Mouse (Mus musculus) B cell, adult 2 months (primary cell): Measurements from ENCODE around the gene Lyve1.

Experiments
- DNase-seq, 2 experiments: peaks; one replicate each; pipeline ENCODE4 v3.0.0; 2022

The Lyve1 gene

GRCm38 (mm10) chr7:110851541-110852203 is 11.4 kb downstream of the Lyve1 start:
- DNase-seq: no peak

GRCm38 (mm10) chr7:110848371-110848770 is 14.7 kb downstream of the Lyve1 start:
- no peak for DNase-seq

- no peak for DNase-seq
These were observed 15.7 kb downstream of the Lyve1 start for GRCm38 (mm10) chr7:110847321-110847720.

GRCm38 (mm10) chr7:110843916-110844874 is 18.8 kb downstream of the Lyve1 start, which contains the start of gene Rnf141:
Gene Rnf141, minus strand, starts transcription at chr7:110844457.
- peak; percentile 97 for DNase-seq

- DNase-seq: peak; percentile 55 to 60
These were observed 22.7 kb downstream of the Lyve1 start for GRCm38 (mm10) chr7:110840332-110840731.

- no peak for DNase-seq
These were observed 28.5 kb downstream of the Lyve1 start for GRCm38 (mm10) chr7:110834522-110834921.

GRCm38 (mm10) chr7:110834018-110834417 is 29.0 kb downstream of the Lyve1 start:
- DNase-seq: no peak

GRCm38 (mm10) chr7:110833024-110833423 is 30.0 kb downstream of the Lyve1 start:
- DNase-seq: no peak

- DNase-seq: no peak
These were observed 38.8 kb downstream of the Lyve1 start for GRCm38 (mm10) chr7:110823995-110824953.

- DNase-seq: no peak
These were observed 39.4 kb downstream of the Lyve1 start for GRCm38 (mm10) chr7:110823593-110823992.

GRCm38 (mm10) chr7:110823076-110823475 is 40.0 kb downstream of the Lyve1 start:
- DNase-seq: no peak

- DNase-seq: no peak
These were observed 41.0 kb downstream of the Lyve1 start for GRCm38 (mm10) chr7:110822055-110822454.

- DNase-seq: no peak
These were observed 41.4 kb downstream of the Lyve1 start for GRCm38 (mm10) chr7:110821653-110822052.

GRCm38 (mm10) chr7:110821068-110821467 is 42.0 kb downstream of the Lyve1 start:
- no peak for DNase-seq

- DNase-seq: no peak
These were observed 44.2 kb downstream of the Lyve1 start for GRCm38 (mm10) chr7:110818787-110819350.

- DNase-seq: no peak
These were observed 44.8 kb downstream of the Lyve1 start for GRCm38 (mm10) chr7:110818206-110818605.

- DNase-seq: peak; percentile 64 to 72
These were observed 47.0 kb downstream of the Lyve1 start for GRCm38 (mm10) chr7:110816037-110816436.

GRCm38 (mm10) chr7:110813983-110814382 is 49.1 kb downstream of the Lyve1 start:
- DNase-seq: no peak

GRCm38 (mm10) chr7:110811529-110811928 is 51.5 kb downstream of the Lyve1 start:
- no peak for DNase-seq

GRCm38 (mm10) chr7:110810995-110811394 is 52.0 kb downstream of the Lyve1 start:
- no peak for DNase-seq

- DNase-seq: no peak
These were observed 53.2 kb downstream of the Lyve1 start for GRCm38 (mm10) chr7:110809585-110810557.
